Mouse (Mus musculus) bone marrow macrophage, adult 2 months (primary cell): Measurements from ENCODE around the gene As3mt.

Experiments
- CTCF ChIP-seq: IDR thresholded peaks from 2 replicates; pipeline ENCODE4 v1.5.1; 2012; ENCODE audit warnings: low read depth, mild to moderate bottlenecking, low read length, moderate library complexity
- POLR2A ChIP-seq: IDR thresholded peaks from 2 replicates; pipeline ENCODE4 v1.6.1; 2012; ENCODE audit warnings: mild to moderate bottlenecking, low read depth, low read length, borderline replicate concordance

DNA sequence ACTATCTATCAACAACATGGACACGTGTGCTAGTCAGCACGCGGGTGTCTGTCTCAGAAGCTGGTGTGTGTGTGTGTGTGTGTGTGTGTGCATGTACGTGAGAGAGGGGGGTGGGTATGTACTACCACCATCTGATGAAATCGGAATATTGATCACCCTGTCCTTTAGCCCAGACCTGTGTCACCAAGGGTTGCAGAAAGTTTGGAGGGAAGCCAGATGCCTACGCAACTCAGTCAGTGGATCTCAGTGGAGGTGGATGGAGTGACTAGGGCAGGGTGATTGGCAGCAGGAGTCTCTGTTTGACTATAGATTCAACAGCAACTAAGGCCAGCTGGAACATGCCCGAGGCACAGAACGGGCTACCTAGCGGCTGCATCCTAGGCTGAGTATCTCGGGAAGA lies 39.0 kb upstream of the As3mt start:
- no peak for TF ChIP-seq CTCF
- no peak for TF ChIP-seq POLR2A
